Mouse (Mus musculus) kidney, postnatal 0 days (tissue): ENCODE data around the gene Atxn2. TPM values are rescaled to one million over a fixed set of nuclear protein-coding genes. Genes with fewer than 3 reads are reported as not detected.
"Not testable (repeated sequence)": the region's sequence is repeated elsewhere in the genome, so short reads cannot be mapped to it uniquely, and the experiment has no call there.

Experiments
- ATAC-seq: fragments of 200-750 bp; cut with Nextera tagmentation; replicated peaks from 2 replicates; pipeline ENCODE4 v1.8.0; 2017; ENCODE audit warnings: low read depth, moderate number of reproducible peaks, moderate TSS enrichment, moderate library complexity; ENCODE audit not compliant: low FRiP score
- DNase-seq: peaks from one replicate; pipeline ENCODE4 v3.0.0-alpha.2; 2016; ENCODE audit warnings: low spot score
- H3K27ac ChIP-seq: fragments of 300-500 bp; sonication (generic); 2 replicates; pipeline ENCODE4 v1.5.1; 2014; ENCODE audit warnings: mild to moderate bottlenecking
- H3K27me3 ChIP-seq: fragments of 300-500 bp; sonication (generic); 2 replicates; pipeline ENCODE4 v1.6.1; 2014; ENCODE audit warnings: low read length, mixed read lengths; ENCODE audit not compliant: insufficient read depth
- H3K36me3 ChIP-seq: fragments of 300-500 bp; sonication (generic); 2 replicates; pipeline ENCODE4 v1.6.1; 2014; ENCODE audit warnings: low read length, mixed read lengths; ENCODE audit not compliant: insufficient read depth
- H3K4me1 ChIP-seq: fragments of 300-500 bp; sonication (generic); replicated peaks from 2 replicates; pipeline ENCODE4 v1.6.1; 2014; ENCODE audit warnings: antibody characterized with exemption, low read length, mixed read lengths; ENCODE audit not compliant: insufficient read depth
- H3K4me2 ChIP-seq: fragments of 300-500 bp; sonication (generic); 2 replicates; pipeline ENCODE4 v1.6.1; 2014; ENCODE audit warnings: mild to moderate bottlenecking, low read length, moderate library complexity, mixed read lengths
- H3K4me3 ChIP-seq: fragments of 300-500 bp; sonication (generic); replicated peaks from 2 replicates; pipeline ENCODE4 v1.5.1; 2014; ENCODE audit warnings: low read depth, low read length
- H3K9ac ChIP-seq: fragments of 300-500 bp; sonication (generic); 2 replicates; pipeline ENCODE4 v1.6.1; 2014; ENCODE audit warnings: low read depth, low read length
- H3K9me3 ChIP-seq: fragments of 300-500 bp; sonication (generic); replicated peaks from 2 replicates; pipeline ENCODE4 v1.6.1; 2016; ENCODE audit warnings: low read length, inconsistent platforms, mixed read lengths
- CTCF ChIP-seq: IDR thresholded peaks from 2 replicates; pipeline ENCODE4 v1.5.1; 2016; ENCODE audit warnings: antibody characterized with exemption, low read depth, mild to moderate bottlenecking, moderate library complexity
- whole genome bisulfite sequencing: fragments of 180-500 bp; shearing (Covaris S2); extraction: QIAGEN DNeasy Blood & Tissue Kit; methylation state at CpG from one replicate; pipeline ENCODE4 v1.1.7; 2014; 5-methylcytosine and 5-hydroxymethylcytosine counted together
- polyA plus RNA-seq: library from polyadenylated mRNA; unstranded; fragments of >200 nt; fragmentation: Nextera tagmentation; extraction: Ambion mirVana; gene quantifications from 2 replicates; pipeline ENCODE4 v1.2.1, GENCODE M21; 2015

Gene Atxn2
- polyA plus RNA-seq, 1 experiment from 2014 or later: 68.5 TPM

DNA sequence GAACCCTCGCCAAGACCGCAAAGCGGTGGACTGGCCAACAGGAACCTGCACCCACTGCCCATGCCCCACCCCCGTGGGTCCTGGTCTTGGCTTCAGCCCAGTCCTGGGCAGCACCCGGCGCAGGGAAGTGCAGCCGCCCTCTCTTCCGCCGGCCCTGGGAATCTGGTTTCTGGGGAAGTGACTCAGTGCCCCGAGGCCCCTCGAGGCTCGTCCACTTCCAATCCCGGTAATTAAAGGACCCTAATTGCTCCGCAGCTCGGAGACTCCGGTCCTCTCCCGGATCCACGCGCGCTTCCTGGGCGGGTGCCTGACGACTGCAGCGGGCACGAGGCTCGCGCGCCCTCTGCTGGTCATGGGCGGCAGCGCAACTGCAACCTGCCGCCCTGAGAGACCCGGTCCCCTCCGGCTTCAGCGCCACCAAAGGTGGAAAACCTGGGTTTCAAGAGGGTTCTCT, 131.6 kb downstream of the Atxn2 start:
- H3K4me2 ChIP-seq: peak overlapping the region; percentile 75

DNA sequence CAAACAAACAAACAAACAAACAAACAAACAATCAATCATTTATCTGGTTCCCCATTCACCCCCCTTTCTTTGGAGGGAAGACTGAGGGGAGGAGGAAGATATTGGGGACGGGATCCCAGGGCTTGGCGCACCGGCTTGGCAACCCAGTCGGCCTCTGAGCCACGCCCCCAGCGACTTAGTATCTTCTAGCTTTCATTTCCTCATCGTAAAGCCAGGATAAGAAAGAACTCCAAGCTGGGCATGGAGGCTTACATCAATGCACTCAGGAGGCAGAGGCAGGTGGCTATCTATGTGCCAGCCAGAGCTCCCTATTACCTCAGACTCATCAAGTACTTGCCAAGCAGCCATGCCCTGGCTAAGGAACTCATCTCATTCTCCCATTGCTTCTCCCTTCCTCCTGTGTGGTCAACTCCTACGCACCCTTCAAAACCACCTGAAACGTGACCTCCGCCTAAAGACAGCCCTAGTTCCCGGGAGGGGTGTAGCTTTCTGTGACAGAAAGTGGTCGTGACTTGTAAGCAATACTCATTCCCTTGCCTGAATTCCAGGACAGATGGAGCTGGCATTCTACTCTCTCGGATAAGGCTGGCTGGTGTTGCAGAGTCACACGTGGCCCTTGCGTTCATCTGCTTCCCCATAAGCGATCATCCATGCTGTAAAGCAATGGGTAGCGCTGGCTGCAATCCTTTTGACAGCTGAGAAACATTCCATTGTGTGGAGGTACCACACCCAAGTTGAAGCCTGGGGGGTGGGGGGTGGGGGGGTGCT, 132.2 kb downstream of the Atxn2 start:
- Histone ChIP-seq H3K9me3 (no peaks in the 10 kb centered on the region), H3K4me3 (peak overlapping the region; percentile 37; the same call in 1 of the 2 replicates), H3K9ac (no peak overlapping the region), H3K4me2 (peak overlapping the region; percentile 75), H3K27me3 (no peaks in the 10 kb centered on the region; the same call in 1 of the 2 replicates), H3K27ac (no peak overlapping the region), H3K36me3 (no peaks in the 10 kb centered on the region), H3K4me1 (peaks cover 23% of the 10 kb centered on the region)
- 10% methylated on average over 17 of the region's 17 CpGs for WGBS
- no peak for ATAC-seq
- TF ChIP-seq CTCF: no peak
- DNase-seq: peak; percentile 32

More for the DNA sequence above, 131.6 kb downstream of the Atxn2 start:
- WGBS: under 1% methylated on average over 33 of the region's 33 CpGs
- ATAC-seq (peak; percentile 54; the same call in 1 of the 2 replicates), DNase-seq (peak; percentile 79)
- H3K36me3 ChIP-seq: no peaks in the 10 kb centered on the region
- H3K9ac ChIP-seq: peak overlapping the region; percentile 43; the same call in 1 of the 2 replicates
- peaks cover 27% of the 10 kb centered on the region for H3K4me1 ChIP-seq
- no peaks in the 10 kb centered on the region for H3K9me3 ChIP-seq
- H3K4me3 ChIP-seq: peak overlapping the region; percentile 37
- peak; percentile 97 for TF ChIP-seq CTCF
- no peaks in the 10 kb centered on the region; the same call in 1 of the 2 replicates for H3K27me3 ChIP-seq
- H3K27ac ChIP-seq: 0 out of 2 replicates have a peak overlapping the region, but pooled peaks have one; percentile 33

DNA sequence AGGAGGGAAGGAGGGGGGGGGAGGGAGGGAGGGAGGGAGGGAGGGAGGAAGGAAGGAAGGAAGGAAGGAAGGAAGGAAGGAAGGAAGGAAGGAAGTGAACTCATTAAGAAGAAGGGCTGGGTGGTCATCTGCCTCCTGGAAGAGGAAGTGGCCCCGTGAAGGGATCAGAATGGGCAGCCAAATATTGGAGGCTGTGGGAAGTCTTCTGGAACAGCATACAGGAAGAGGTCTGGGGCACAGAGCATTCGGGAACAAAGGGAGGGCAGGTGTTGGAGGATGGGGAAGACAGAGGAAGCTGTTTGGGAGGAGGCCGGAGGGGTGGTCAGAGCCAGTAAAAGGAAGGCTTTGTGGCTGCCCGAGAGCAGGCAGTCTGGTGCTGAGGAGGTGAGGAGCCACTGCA, 134.2 kb downstream of the Atxn2 start:
- DNase-seq: no peak
- no peak overlapping the region for H3K9ac ChIP-seq
- no peak overlapping the region for H3K4me2 ChIP-seq
- H3K9me3 ChIP-seq: no peaks in the 10 kb centered on the region
- peaks cover 19% of the 10 kb centered on the region for H3K4me1 ChIP-seq
- H3K36me3 ChIP-seq: no peaks in the 10 kb centered on the region
- TF ChIP-seq CTCF: no peak
- 21% methylated on average over 4 of the region's 4 CpGs for WGBS
- no peak overlapping the region for H3K4me3 ChIP-seq
- H3K27me3 ChIP-seq: no peaks in the 10 kb centered on the region; the same call in 1 of the 2 replicates
- no peak for ATAC-seq
- no peak overlapping the region for H3K27ac ChIP-seq

DNA sequence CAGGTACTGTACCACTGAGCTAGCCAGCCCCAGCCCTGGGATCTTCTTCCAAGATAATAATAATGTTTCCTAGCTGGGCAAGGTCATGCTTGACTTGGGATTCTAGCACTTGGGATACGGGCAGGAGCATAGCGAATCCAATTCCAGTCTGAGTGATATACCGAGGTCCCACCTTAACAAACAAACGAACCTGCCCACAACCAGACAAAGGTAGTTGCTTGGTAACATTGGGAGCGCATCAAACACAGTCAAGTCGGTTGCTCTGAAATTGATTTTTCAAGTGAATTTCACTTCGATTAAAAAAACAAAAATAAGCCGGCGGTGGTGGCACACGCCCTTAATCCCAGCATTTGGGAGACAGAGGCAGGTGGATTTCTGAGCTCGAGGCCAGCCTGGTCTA, 135.2 kb downstream of the Atxn2 start:
- TF ChIP-seq CTCF: no peak
- no peaks in the 10 kb centered on the region; the same call in 1 of the 2 replicates for H3K27me3 ChIP-seq
- no peak overlapping the region for H3K4me3 ChIP-seq
- no peak for ATAC-seq
- no peaks in the 10 kb centered on the region for H3K9me3 ChIP-seq
- H3K27ac ChIP-seq: no peak overlapping the region
- no peaks in the 10 kb centered on the region for H3K36me3 ChIP-seq
- WGBS: 79% methylated on average over 11 of the region's 11 CpGs
- H3K4me2 ChIP-seq: no peak overlapping the region
- H3K4me1 ChIP-seq: peaks cover 19% of the 10 kb centered on the region
- DNase-seq: no peak
- H3K9ac ChIP-seq: no peak overlapping the region

DNA sequence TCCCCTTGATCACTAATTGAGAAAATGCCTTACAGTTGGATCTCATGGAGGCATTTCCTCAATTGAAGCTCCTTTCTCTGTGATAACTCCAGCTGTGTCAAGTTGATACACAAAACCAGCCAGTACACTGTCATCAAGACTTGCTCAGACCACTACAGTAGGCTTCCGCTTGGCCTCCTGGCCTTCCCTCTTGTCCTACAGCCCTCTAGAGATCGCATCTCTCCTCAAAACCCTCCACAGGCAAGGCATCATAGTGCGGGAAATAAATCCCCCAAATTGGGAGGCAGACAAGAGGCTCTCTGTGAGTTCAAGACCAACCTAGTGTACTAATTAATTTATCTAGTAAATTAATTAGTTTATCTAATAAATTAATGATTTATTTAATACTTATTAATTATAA, 136.1 kb downstream of the Atxn2 start:
- DNase-seq, H3K27me3 ChIP-seq, H3K9me3 ChIP-seq, H3K36me3 ChIP-seq, H3K27ac ChIP-seq, H3K4me2 ChIP-seq, H3K9ac ChIP-seq, ATAC-seq, H3K4me3 ChIP-seq: not testable (repeated sequence)
- WGBS: 82% methylated on average over 3 of the region's 3 CpGs
- H3K4me1 ChIP-seq: peaks cover 15% of the 10 kb centered on the region

DNA sequence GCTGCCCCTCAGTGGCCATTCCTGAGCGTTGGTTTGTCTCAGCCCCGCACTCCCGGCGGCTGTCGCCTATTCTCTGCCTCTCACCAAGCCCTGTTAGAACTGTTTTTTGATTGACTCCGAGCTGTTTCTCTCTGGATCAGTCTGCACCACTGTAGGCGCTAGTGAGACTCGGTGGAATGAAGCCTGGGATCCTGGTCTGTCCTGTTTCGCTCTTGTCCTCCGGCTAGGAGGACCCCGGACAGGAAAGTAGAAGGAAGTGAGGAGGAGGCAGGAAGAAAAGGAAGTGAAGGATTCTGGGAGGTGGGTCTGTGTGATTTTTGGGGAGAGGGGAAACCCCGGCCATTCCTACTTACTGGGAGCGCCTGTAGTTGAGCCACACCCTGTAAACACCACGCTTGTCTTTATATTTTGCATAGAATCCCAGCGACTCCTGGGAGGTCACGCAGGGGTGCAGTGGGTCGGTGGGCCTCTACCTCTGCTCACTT, 136.9 kb downstream of the Atxn2 start:
- Histone ChIP-seq H3K9ac (peak overlapping the region; percentile 78; the same call in 1 of the 2 replicates), H3K27me3 (no peaks in the 10 kb centered on the region; the same call in 1 of the 2 replicates), H3K36me3 (peaks cover 10% of the 10 kb centered on the region), H3K4me2 (peak overlapping the region; percentile 65), H3K4me3 (peak overlapping the region; percentile 93), H3K27ac (peak overlapping the region; percentile 77), H3K4me1 (peaks cover 10% of the 10 kb centered on the region), H3K9me3 (no peaks in the 10 kb centered on the region)
- WGBS: 0% methylated on average over 17 of the region's 17 CpGs
- ATAC-seq (peak; percentile 14; the same call in 1 of the 2 replicates), DNase-seq (peak; percentile 90)
- TF ChIP-seq CTCF: peak; percentile 52
